Mouse (Mus musculus): ENCODE results near the gene Fancc. TPM values are rescaled to one million over a fixed set of nuclear protein-coding genes. Genes with fewer than 3 reads are reported as not detected.
A peak's percentile ranks its signal among the peaks of the same experiment; 100 is the strongest.
"Not testable (repeated sequence)": the region's sequence is repeated elsewhere in the genome, so short reads cannot be mapped to it uniquely, and the experiment has no call there.

Fancc gene
- polyA plus RNA-seq, 1 experiment from 2014 or later: 5.2 TPM

DNA sequence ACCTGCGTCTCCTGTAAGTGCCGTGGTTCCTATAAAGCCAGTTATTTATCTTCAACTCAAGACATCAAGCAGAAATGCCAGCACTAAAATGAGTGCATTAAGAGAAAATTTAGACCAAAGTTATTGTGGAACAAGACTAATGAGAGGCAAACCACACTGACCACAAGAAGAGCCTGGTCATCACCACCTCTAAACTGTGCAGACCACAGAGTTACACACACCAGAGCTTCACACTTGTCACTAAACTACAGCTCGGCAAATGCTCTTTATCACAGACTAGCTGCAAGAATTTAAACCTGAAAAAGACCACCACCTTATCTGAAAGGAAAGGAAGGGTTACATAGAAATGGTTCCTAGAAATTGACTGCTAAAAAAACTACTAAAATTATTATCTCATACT, 135.3 kb downstream of the Fancc start:
- DNase-seq: no peak
- H3K4me2 ChIP-seq (ENCODE audit: low read depth, low read length): no peak overlapping the region
- no peaks in the 10 kb centered on the region for H3K9me3 ChIP-seq (ENCODE audit: low read length)
- H3K27me3 ChIP-seq (ENCODE audit: insufficient read depth, low read length): no peaks in the 10 kb centered on the region
- TF ChIP-seq EP300 (IDR thresholded peaks at IDR 0.05; ENCODE audit: low read depth) (no peak), CTCF (IDR thresholded peaks at IDR 0.05; ENCODE audit: low read depth) (no peak)
- no peak overlapping the region for H3K9ac ChIP-seq (replicated peaks)
- H3K4me3 ChIP-seq (ENCODE audit: low read depth, low read length): no peak overlapping the region
- H3K36me3 ChIP-seq (replicated peaks; ENCODE audit: insufficient read depth, low read length): no peaks in the 10 kb centered on the region
- H3K27ac ChIP-seq (ENCODE audit: low read depth): no peak overlapping the region
- no peak for ATAC-seq
- H3K4me1 ChIP-seq (ENCODE audit: insufficient read depth): no peaks in the 10 kb centered on the region
- WGBS (ENCODE audit: insufficient replicate concordance): 41% methylated on average over 3 of the region's 3 CpGs

DNA sequence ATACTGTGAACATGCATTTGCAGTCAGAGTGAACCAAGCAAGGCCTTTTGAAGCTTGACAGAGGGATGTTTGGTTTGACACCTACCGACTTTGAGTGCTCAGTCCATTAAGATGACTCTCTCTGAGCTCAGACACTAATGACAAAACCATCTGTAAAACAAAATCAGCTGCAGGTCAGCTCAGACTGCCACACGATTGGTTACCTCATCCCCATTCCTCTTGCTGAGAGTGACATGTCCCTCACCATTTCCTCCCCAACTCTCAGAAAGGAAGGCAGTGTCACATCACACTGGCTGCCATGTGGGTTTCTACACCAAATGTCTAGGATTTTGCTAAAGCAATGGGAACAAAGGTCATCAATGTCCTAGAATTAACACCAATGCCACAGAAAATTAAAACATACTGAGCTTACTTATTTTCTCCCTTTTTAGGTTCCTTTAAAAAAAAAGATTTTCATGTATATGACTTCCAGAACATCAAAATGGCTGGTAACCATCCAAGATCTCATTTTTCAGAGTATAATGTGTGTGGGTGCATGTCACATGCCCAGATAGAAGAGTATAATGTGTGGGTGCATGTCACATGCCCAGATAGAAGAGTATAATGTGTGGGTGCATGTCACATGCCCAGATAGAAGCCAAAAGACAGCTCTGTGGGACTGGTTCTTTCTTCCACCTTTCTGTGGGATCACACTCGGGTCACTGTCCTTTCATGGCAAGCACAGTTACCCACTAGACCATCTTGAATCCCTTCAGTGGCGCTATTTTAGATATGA, 136.8 kb downstream of the Fancc start:
- no peak overlapping the region for H3K27ac ChIP-seq (ENCODE audit: low read depth)
- H3K9me3 ChIP-seq (ENCODE audit: low read length): no peaks in the 10 kb centered on the region
- H3K36me3 ChIP-seq (replicated peaks; ENCODE audit: insufficient read depth, low read length): no peaks in the 10 kb centered on the region
- H3K27me3 ChIP-seq (ENCODE audit: insufficient read depth, low read length): no peaks in the 10 kb centered on the region
- H3K4me3 ChIP-seq (ENCODE audit: low read depth, low read length): no peak overlapping the region
- DNase-seq (no peak), ATAC-seq (no peak)
- TF ChIP-seq CTCF (IDR thresholded peaks at IDR 0.05; ENCODE audit: low read depth) (no peak), EP300 (IDR thresholded peaks at IDR 0.05; ENCODE audit: low read depth) (no peak)
- H3K4me1 ChIP-seq (ENCODE audit: insufficient read depth): no peaks in the 10 kb centered on the region
- H3K4me2 ChIP-seq (ENCODE audit: low read depth, low read length): no peak overlapping the region
- no peak overlapping the region for H3K9ac ChIP-seq (replicated peaks)
- WGBS (ENCODE audit: insufficient replicate concordance): 73% methylated on average over 4 of the region's 4 CpGs

DNA sequence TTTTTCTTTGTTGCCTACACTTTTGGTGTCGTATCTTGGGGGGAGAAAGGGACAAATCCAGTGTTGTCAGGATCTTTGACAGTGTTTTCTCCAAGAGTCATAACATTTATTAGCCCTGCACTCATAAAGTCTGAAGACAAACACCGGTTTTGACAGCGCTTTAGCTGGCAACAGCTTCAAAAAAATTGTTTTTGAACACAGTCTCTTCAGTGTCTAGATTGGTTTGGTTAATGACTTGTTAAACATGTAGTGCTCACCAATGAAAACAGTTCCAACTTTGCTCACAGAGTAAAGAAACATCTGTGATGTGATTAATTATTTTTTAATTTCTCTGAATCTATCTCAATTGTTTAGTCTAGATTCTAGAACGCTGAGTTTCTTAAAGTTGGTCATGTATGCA, 137.7 kb downstream of the Fancc start:
- WGBS (ENCODE audit: insufficient replicate concordance): 87% methylated on average over 4 of the region's 4 CpGs
- H3K4me1 ChIP-seq (ENCODE audit: insufficient read depth): no peaks in the 10 kb centered on the region
- no peaks in the 10 kb centered on the region for H3K9me3 ChIP-seq (ENCODE audit: low read length)
- no peak overlapping the region for H3K4me3 ChIP-seq (ENCODE audit: low read depth, low read length)
- H3K9ac ChIP-seq (replicated peaks): no peak overlapping the region
- H3K4me2 ChIP-seq (ENCODE audit: low read depth, low read length): no peak overlapping the region
- no peaks in the 10 kb centered on the region for H3K36me3 ChIP-seq (replicated peaks; ENCODE audit: insufficient read depth, low read length)
- DNase-seq (no peak), ATAC-seq (no peak)
- H3K27me3 ChIP-seq (ENCODE audit: insufficient read depth, low read length): no peaks in the 10 kb centered on the region
- TF ChIP-seq CTCF (IDR thresholded peaks at IDR 0.05; ENCODE audit: low read depth) (no peak), EP300 (IDR thresholded peaks at IDR 0.05; ENCODE audit: low read depth) (no peak)
- H3K27ac ChIP-seq (ENCODE audit: low read depth): no peak overlapping the region

DNA sequence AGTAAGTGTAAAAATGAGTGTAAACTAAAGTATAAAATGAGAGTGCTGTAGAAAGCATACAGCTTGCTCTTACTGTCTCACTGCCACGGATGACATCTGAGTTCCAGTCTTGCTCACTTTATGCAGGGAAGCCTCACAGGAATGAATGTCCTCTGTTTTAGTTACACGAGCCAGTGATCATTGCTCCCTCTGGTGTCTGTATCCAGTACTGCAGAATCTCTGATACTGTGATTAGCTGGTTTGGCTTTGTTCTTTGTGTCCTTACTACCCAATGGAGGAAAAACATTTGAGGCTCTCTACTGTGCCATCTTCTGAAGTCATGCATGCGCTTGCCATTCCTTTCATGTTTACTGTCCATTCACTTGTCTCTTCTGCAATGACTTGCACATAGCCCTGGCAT, 140.5 kb downstream of the Fancc start:
- no peak for ATAC-seq

DNA sequence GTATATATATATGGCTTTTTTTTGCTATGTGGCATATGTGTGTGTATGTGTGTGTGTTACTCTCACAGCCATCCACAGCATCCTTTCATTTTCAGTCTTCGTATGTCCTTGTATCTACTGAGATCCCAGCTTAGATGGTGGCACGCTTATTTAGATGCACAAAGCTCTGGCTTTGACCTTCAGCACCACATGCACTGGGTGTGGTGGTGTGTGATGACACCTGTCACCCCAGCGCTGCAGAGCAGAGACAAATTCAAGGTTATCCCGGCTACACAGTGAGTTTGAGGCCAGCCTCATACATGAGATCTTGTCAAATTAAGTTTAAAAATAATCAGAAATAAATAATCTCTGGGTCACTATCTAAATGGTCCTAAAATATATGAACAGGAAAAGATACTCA, 141.0 kb downstream of the Fancc start:
- Histone ChIP-seq H3K36me3 (replicated peaks; ENCODE audit: insufficient read depth, low read length) (no peaks in the 10 kb centered on the region), H3K9me3 (ENCODE audit: low read length) (no peaks in the 10 kb centered on the region), H3K27ac (ENCODE audit: low read depth) (no peak overlapping the region), H3K4me1 (ENCODE audit: insufficient read depth) (no peaks in the 10 kb centered on the region), H3K4me2 (ENCODE audit: low read depth, low read length) (no peak overlapping the region), H3K27me3 (ENCODE audit: insufficient read depth, low read length) (no peaks in the 10 kb centered on the region), H3K9ac (replicated peaks) (no peak overlapping the region), H3K4me3 (ENCODE audit: low read depth, low read length) (no peak overlapping the region)
- TF ChIP-seq EP300 (IDR thresholded peaks at IDR 0.05; ENCODE audit: low read depth): no peak
- ATAC-seq: no peak
- 91% methylated on average over 4 of the region's 4 CpGs for WGBS (ENCODE audit: insufficient replicate concordance)
- no peak for DNase-seq

More for the DNA sequence above, 140.5 kb downstream of the Fancc start:
- TF ChIP-seq CTCF (IDR thresholded peaks at IDR 0.05; ENCODE audit: low read depth) (peak; percentile 87), EP300 (IDR thresholded peaks at IDR 0.05; ENCODE audit: low read depth) (no peak)
- no peak overlapping the region for H3K4me3 ChIP-seq (ENCODE audit: low read depth, low read length)
- H3K27me3 ChIP-seq (ENCODE audit: insufficient read depth, low read length): no peaks in the 10 kb centered on the region
- no peak overlapping the region for H3K9ac ChIP-seq (replicated peaks)
- no peaks in the 10 kb centered on the region for H3K36me3 ChIP-seq (replicated peaks; ENCODE audit: insufficient read depth, low read length)
- no peak overlapping the region for H3K27ac ChIP-seq (ENCODE audit: low read depth)
- no peaks in the 10 kb centered on the region for H3K9me3 ChIP-seq (ENCODE audit: low read length)
- H3K4me1 ChIP-seq (ENCODE audit: insufficient read depth): no peaks in the 10 kb centered on the region
- peak; percentile 44 for DNase-seq
- 34% methylated on average over 3 of the region's 3 CpGs for WGBS (ENCODE audit: insufficient replicate concordance)
- no peak overlapping the region for H3K4me2 ChIP-seq (ENCODE audit: low read depth, low read length)

DNA sequence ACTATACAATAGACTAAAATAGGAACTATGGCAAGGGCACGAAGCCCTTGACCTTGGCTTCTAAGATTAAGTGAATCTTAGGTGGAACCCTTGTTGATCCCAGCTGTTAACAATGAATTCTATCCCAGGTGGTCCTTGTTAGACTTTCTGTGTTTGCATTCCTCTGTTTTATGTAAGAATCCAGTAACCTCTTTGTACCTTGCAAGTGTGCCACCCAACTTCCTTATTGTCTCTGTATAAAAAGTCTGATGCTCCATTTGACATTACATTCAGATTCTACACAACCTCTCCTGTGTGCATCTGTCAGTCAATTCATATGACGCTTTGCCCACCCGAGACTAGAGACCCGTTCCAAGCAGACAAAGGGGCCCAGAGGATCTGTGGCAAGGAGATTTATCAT, 143.8 kb downstream of the Fancc start:
- H3K4me1 ChIP-seq (ENCODE audit: insufficient read depth); ATAC-seq; H3K4me2 ChIP-seq (ENCODE audit: low read depth, low read length); H3K27ac ChIP-seq (ENCODE audit: low read depth); H3K9me3 ChIP-seq (ENCODE audit: low read length); H3K36me3 ChIP-seq (replicated peaks; ENCODE audit: insufficient read depth, low read length); H3K4me3 ChIP-seq (ENCODE audit: low read depth, low read length); H3K9ac ChIP-seq (replicated peaks); H3K27me3 ChIP-seq (ENCODE audit: insufficient read depth, low read length); DNase-seq: not testable (repeated sequence)
- WGBS (ENCODE audit: insufficient replicate concordance): 68% methylated on average over 4 of the region's 4 CpGs
